Mouse (Mus musculus): ENCODE results near the gene Nrbp1. TPM values are rescaled to one million over a fixed set of nuclear protein-coding genes. Genes with fewer than 3 reads are reported as not detected.

Gene Nrbp1
- polyA plus RNA-seq, 1 experiment: 93.7 TPM

DNA sequence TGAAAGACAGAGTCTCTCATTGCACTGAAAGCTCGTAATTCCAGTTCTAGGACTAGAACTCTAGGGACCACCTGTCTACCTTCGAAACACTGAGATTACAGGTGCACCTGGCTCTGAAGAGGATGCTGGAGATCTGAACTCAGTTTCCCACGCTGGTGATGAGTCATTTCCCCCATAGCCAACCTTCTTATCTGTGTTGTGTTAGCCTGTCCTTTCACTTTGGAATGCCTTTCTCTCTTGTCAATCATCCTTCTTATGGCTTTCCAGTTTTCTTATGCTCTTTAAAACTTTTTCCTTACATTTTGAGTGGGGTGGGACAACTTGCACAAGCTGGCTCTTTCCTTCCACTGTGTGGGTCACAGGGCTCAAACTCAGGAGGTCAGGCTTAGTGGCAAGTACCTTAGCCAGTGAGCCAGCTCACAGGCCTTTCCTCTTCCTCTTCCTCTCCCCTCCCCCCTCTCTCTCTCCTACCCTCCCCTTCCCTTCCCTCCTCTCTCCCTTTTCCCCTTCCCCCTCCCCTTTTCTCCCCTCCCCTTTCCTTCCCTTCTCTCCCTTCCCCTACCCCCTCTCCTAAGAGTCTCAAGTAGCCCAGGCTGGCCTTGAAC, 49.1 kb downstream of the Nrbp1 start:
- H3K4me3 ChIP-seq (replicated peaks; ENCODE audit: control insufficient read depth, low read depth, low read length): no peak overlapping the region
- H3K4me1 ChIP-seq (ENCODE audit: control insufficient read depth, insufficient read depth, low read length): peaks cover 4% of the 10 kb centered on the region; the same call in 1 of the 2 replicates
- H3K27ac ChIP-seq (ENCODE audit: control insufficient read depth, insufficient read depth, low read depth, low read length, poor library complexity): peak overlapping the region; percentile 9; the same call in 1 of the 2 replicates
- no peak for TF ChIP-seq CTCF (IDR thresholded peaks at IDR 0.05; ENCODE audit: control insufficient read depth, insufficient read depth, low read length)
- TF ChIP-seq POLR2A (IDR thresholded peaks at IDR 0.05; ENCODE audit: borderline replicate concordance, control insufficient read depth, low read depth, low read length): no peak
- 56% methylated on average over 3 of the region's 3 CpGs for WGBS

DNA sequence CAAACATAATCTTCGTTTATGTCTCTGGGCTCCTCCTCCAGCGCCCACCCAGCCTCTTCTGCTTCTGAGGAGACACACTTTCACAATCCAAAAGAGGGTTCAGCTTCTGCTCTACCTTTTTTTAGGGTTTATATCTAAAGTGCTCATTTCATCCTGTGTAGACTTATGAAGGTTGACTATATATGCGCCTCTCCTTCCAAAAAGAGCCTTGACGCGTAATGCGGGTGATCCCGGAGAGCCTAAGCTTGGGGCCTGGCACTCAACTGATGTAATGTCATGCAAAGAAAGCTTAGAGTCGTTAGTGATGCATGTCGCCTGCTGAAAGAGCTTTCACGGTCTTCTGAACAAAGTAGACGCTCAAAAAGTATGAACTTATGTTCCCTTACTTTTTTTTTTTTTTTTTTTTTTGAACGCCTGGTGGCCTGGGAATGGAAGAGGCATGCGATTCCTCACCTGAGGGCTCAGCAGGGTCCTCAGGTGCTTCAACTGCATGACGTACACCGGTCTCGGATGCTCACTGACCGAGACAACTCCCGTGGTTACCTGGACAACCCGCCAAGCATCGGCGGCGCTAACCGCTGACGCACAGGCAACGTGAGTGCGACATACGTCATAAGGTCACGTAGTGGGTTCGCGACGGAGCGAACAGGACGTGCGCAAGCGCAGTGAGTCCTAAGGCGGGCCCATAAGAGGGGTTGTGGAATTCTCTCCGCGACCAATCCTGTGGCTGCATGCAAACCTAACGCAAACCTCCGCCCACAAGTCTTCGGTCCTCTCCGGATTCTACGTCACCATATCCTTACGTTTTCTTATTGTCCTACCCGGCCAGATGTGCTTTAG, 50.1 kb downstream of the Nrbp1 start, which contains the start of gene Ift172:
Gene Ift172, minus strand, starts transcription at position 596 of the 840 bp plus-strand sequence.
- TF ChIP-seq POLR2A (IDR thresholded peaks at IDR 0.05; ENCODE audit: borderline replicate concordance, control insufficient read depth, low read depth, low read length) (peak; percentile 72; the same call in 1 of the 2 replicates), CTCF (IDR thresholded peaks at IDR 0.05; ENCODE audit: control insufficient read depth, insufficient read depth, low read length) (no peak)
- WGBS: 3% methylated on average over 45 of the region's 45 CpGs
- Histone ChIP-seq H3K4me3 (replicated peaks; ENCODE audit: control insufficient read depth, low read depth, low read length) (peak within 1 kb of the TSS; percentile 69), H3K27ac (ENCODE audit: control insufficient read depth, insufficient read depth, low read depth, low read length, poor library complexity) (peak within 1 kb of the TSS; percentile 69), H3K4me1 (ENCODE audit: control insufficient read depth, insufficient read depth, low read length) (peaks cover 4% of the 10 kb centered on the region; the same call in 1 of the 2 replicates)

DNA sequence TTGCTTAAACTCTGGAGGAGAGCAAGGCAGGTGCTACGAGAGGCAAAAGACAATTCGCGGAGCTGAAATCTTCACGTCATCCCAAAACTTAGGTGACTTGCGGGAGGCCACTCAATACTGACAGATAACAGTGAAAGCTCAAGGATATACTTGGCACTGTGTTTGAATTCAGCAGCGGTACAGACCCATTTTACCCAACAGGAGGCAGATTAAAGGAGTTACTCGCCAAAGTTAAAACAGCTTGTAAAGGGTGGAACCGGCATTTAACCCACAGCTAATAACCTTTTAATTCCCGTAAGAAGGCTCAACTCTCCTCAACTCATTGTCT, 50.7 kb downstream of the Nrbp1 start:
- Histone ChIP-seq H3K27ac (ENCODE audit: control insufficient read depth, insufficient read depth, low read depth, low read length, poor library complexity) (peak overlapping the region; percentile 69), H3K4me1 (ENCODE audit: control insufficient read depth, insufficient read depth, low read length) (peaks cover 4% of the 10 kb centered on the region; the same call in 1 of the 2 replicates), H3K4me3 (replicated peaks; ENCODE audit: control insufficient read depth, low read depth, low read length) (peak overlapping the region; percentile 69)
- WGBS: 6% methylated on average over 9 of the region's 9 CpGs
- TF ChIP-seq POLR2A (IDR thresholded peaks at IDR 0.05; ENCODE audit: borderline replicate concordance, control insufficient read depth, low read depth, low read length): no peak
- no peak for TF ChIP-seq CTCF (IDR thresholded peaks at IDR 0.05; ENCODE audit: control insufficient read depth, insufficient read depth, low read length)

DNA sequence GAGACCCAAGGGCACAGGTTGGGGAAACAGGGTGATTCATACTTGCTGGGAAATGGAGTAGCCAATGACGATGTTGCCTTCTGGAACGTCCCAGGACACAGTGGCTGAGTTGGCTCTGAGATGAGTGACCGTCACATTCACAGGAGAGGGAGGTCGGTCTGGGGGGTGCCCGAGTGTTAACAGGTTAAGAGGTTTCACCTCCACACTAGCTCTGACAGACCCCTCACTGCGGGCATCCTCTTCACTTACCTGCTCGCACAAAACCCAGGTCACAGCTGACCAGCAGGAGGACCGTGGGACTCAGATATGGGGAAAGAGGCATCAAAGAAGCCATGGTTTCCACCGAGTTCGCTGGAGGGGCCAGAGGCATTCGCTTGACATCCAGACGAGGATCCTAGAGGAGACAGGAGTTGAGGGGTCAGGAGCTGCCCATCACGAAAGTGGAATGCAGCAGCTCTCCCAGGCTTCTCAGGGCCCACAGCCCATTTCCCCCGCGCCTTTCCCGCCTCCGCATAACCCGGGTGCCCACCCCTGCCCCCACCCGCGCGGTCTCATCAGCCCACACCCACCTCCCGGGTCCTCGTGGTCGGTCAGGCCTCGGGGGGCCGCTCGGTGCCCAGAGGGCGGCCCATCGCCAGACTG, 54.4 kb downstream of the Nrbp1 start:
- no peak overlapping the region for H3K27ac ChIP-seq (ENCODE audit: control insufficient read depth, insufficient read depth, low read depth, low read length, poor library complexity)
- no peak for TF ChIP-seq POLR2A (IDR thresholded peaks at IDR 0.05; ENCODE audit: borderline replicate concordance, control insufficient read depth, low read depth, low read length)
- TF ChIP-seq CTCF (IDR thresholded peaks at IDR 0.05; ENCODE audit: control insufficient read depth, insufficient read depth, low read length): no peak
- WGBS: 23% methylated on average over 29 of the region's 29 CpGs
- H3K4me3 ChIP-seq (replicated peaks; ENCODE audit: control insufficient read depth, low read depth, low read length): no peak overlapping the region
- no peaks in the 10 kb centered on the region; the same call in 1 of the 2 replicates for H3K4me1 ChIP-seq (ENCODE audit: control insufficient read depth, insufficient read depth, low read length)

DNA sequence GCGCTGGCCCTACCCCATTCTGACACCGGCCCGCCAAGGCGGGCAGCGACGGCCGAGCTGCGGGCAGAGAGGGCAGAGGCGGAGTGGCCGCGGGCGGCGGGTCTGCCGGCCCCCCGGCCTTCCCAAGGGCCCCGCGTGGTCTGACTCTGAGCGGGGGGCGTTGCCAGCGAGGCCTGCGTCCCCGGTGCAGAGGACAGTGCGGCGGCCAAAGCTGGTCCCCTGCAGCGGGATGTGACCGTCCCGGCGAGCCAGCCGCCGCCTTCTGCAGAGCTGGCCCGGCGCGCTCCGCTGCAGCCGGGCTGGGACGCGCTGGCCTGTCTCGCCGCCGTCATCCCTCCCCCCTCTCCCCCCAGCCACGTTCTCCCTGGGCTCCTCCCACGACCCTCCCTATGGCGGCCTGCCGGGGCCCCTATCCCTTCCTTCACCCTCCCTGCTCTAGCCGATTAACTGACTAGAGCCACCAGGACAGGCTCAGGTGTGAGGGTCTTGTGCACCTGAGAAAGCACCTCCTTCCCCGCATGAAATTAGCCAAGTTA, 55.0 kb downstream of the Nrbp1 start, which contains the start of gene Fndc4:
Gene Fndc4, minus strand, starts transcription at position 475 of the 536 bp plus-strand sequence.
- no peaks in the 10 kb centered on the region for H3K4me1 ChIP-seq (ENCODE audit: control insufficient read depth, insufficient read depth, low read length)
- H3K4me3 ChIP-seq (replicated peaks; ENCODE audit: control insufficient read depth, low read depth, low read length): no peak within 1 kb of the TSS
- H3K27ac ChIP-seq (ENCODE audit: control insufficient read depth, insufficient read depth, low read depth, low read length, poor library complexity): no peak within 1 kb of the TSS
- TF ChIP-seq CTCF (IDR thresholded peaks at IDR 0.05; ENCODE audit: control insufficient read depth, insufficient read depth, low read length) (no peak), POLR2A (IDR thresholded peaks at IDR 0.05; ENCODE audit: borderline replicate concordance, control insufficient read depth, low read depth, low read length) (no peak)
- WGBS: 0% methylated on average over 45 of the region's 46 CpGs

DNA sequence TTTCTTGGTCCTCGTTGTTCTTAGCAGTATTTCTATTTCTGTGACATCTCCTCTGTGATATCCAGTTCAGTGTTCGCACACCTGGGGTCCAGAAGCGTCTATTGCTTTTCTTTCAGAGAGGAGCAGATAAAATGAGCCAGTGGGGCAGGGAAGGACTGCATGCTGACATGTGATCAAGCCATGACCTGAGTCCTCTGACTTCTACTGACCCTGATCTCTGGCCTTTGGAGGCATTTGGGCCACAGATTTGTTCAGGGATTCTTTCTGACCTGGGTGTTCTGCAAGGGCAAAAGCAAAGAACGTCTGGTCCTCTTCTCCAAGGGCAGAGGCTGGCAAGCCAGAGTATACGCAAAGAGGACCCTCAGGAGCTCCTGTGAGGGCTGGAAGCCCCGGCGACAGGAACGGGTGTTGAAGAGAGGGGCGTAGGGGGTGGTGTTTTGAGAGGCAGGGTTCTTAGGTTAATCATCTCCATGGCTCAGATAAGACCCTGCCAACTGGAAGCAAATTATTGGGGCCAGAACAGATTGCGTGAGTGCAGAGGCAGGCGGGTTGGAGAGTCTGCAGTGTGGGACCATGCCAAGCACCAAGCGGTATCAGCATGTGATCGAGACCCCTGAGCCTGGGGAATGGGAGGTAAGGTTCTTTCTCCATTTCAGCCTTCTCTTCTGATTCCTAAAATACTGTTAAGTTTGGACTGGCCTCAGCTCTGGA, 56.5 kb downstream of the Nrbp1 start, which contains the start of gene Gckr:
Gene Gckr, plus strand, starts transcription at position 397 of the 711 bp plus-strand sequence.
- H3K27ac ChIP-seq (ENCODE audit: control insufficient read depth, insufficient read depth, low read depth, low read length, poor library complexity): no peak within 1 kb of the TSS
- H3K4me1 ChIP-seq (ENCODE audit: control insufficient read depth, insufficient read depth, low read length): no peaks in the 10 kb centered on the region
- TF ChIP-seq CTCF (IDR thresholded peaks at IDR 0.05; ENCODE audit: control insufficient read depth, insufficient read depth, low read length) (no peak), POLR2A (IDR thresholded peaks at IDR 0.05; ENCODE audit: borderline replicate concordance, control insufficient read depth, low read depth, low read length) (no peak)
- no peak within 1 kb of the TSS for H3K4me3 ChIP-seq (replicated peaks; ENCODE audit: control insufficient read depth, low read depth, low read length)
- WGBS: 74% methylated on average over 13 of the region's 13 CpGs

DNA sequence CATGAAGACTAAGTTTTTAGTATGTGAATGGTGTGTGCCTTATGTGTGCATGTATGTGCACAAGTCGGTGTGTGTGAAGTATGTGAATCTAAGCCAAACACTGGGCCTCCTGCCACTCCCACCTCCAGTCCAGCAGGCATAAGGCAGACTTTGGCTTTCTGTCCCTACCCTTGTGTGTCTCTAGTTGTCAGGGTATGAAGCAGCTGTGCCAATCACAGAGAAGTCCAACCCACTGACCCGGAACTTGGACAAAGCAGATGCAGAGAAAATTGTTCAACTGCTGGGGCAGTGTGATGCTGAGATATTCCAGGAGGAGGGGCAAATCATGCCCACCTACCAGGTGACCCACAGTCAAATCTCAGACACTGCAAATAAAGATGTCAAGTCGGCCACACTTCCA, 57.3 kb downstream of the Nrbp1 start:
- WGBS: 62% methylated on average over 3 of the region's 3 CpGs
- H3K4me1 ChIP-seq (ENCODE audit: control insufficient read depth, insufficient read depth, low read length): no peaks in the 10 kb centered on the region
- no peak overlapping the region for H3K4me3 ChIP-seq (replicated peaks; ENCODE audit: control insufficient read depth, low read depth, low read length)
- no peak overlapping the region for H3K27ac ChIP-seq (ENCODE audit: control insufficient read depth, insufficient read depth, low read depth, low read length, poor library complexity)
- no peak for TF ChIP-seq CTCF (IDR thresholded peaks at IDR 0.05; ENCODE audit: control insufficient read depth, insufficient read depth, low read length)
- TF ChIP-seq POLR2A (IDR thresholded peaks at IDR 0.05; ENCODE audit: borderline replicate concordance, control insufficient read depth, low read depth, low read length): no peak
